Mouse (Mus musculus): ENCODE measurements at regions not wholly inside any gene's neighbourhood (a gene's known extent, or its start where the extent isn't known, plus 50 kb on each side); places are given as distances from the start of the nearest gene placed in this dataset.

DNA sequence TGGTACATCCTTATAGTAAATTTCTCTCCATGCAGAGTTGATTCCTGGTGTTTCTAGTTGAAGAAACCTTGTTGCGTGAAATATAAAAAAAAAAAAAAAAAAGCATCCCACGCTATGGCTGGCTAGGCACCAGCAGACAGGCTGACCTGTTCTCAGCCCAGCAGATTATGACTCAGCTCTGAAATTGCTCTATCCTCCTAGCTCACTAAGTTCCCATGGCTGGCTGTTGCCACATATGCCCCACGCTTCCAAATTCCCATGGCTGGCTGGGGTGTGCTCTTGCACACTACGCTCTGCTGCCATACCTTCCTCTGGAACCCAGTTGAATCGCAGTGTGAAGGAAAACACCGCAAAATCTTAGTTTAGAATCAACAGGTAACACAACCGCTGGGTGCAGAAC is 270.1 kb downstream of the Mid1ip1 start:
- H3K4me3 ChIP-seq (ENCODE audit: low read depth, low read length) = no peak overlapping the region
- no peaks in the 10 kb centered on the region for H3K36me3 ChIP-seq (replicated peaks; ENCODE audit: control insufficient read depth, insufficient read depth, low read depth, low read length)
- ATAC-seq (replicated peaks; ENCODE audit: insufficient number of reproducible peaks, low FRiP score, low TSS enrichment, low read depth) (no peak), DNase-seq (ENCODE audit: low spot score) (no peak)
- no peak overlapping the region for H3K4me2 ChIP-seq (ENCODE audit: low read depth, low read length)
- H3K27ac ChIP-seq (replicated peaks; ENCODE audit: low read depth, low read length) = no peak overlapping the region
- H3K9me3 ChIP-seq (replicated peaks; ENCODE audit: control insufficient read depth, low read length) = no peaks in the 10 kb centered on the region
- no peaks in the 10 kb centered on the region for H3K4me1 ChIP-seq (ENCODE audit: control insufficient read depth, insufficient read depth, low read length)
- no peak overlapping the region for H3K9ac ChIP-seq (replicated peaks; ENCODE audit: low read length)
- 90% methylated on average over 7 of the region's 7 CpGs for WGBS
- H3K27me3 ChIP-seq (ENCODE audit: control insufficient read depth, insufficient read depth, low read length) = no peaks in the 10 kb centered on the region

DNA sequence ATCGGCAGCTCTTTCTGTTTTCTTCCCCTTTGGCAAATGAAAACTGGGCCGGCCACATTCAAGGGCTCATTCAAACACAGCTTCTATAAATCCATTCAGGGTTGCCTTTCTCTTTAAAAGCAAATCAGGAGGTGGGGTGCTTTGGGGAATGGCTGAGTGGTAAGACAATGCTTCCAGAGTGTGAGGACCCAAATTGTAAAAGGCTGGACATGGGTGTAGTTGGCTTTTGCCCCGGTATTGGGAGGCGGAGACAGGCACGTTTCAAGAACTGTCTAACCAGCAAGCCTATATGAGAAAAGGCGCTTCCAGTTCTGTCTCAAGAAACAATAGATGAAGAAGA is 277.0 kb downstream of the Mid1ip1 start:
- 35% methylated on average over 6 of the region's 6 CpGs for WGBS
- Histone ChIP-seq H3K36me3 (replicated peaks; ENCODE audit: control insufficient read depth, insufficient read depth, low read depth, low read length) (no peaks in the 10 kb centered on the region), H3K27ac (replicated peaks; ENCODE audit: low read depth, low read length) (no peak overlapping the region), H3K4me3 (ENCODE audit: low read depth, low read length) (no peak overlapping the region), H3K4me2 (ENCODE audit: low read depth, low read length) (0 out of 2 replicates have a peak overlapping the region, but pooled peaks have one; percentile 23), H3K9me3 (replicated peaks; ENCODE audit: control insufficient read depth, low read length) (no peaks in the 10 kb centered on the region), H3K4me1 (ENCODE audit: control insufficient read depth, insufficient read depth, low read length) (no peaks in the 10 kb centered on the region), H3K9ac (replicated peaks; ENCODE audit: low read length) (no peak overlapping the region), H3K27me3 (ENCODE audit: control insufficient read depth, insufficient read depth, low read length) (no peaks in the 10 kb centered on the region; the same call in none of the 2 replicates)
- DNase-seq (ENCODE audit: low spot score) (peak; percentile 11), ATAC-seq (replicated peaks; ENCODE audit: insufficient number of reproducible peaks, low FRiP score, low TSS enrichment, low read depth) (no peak)

GRCm38 (mm10) chrX:10992211-10993004 is 277.6 kb downstream of the Mid1ip1 start:
- DNase-seq (ENCODE audit: low spot score) = peak; percentile 39
- no peaks in the 10 kb centered on the region; the same call in none of the 2 replicates for H3K27me3 ChIP-seq (ENCODE audit: control insufficient read depth, insufficient read depth, low read length)
- peak overlapping the region; percentile 6; the same call in 1 of the 2 replicates for H3K4me3 ChIP-seq (ENCODE audit: low read depth, low read length)
- H3K9me3 ChIP-seq (replicated peaks; ENCODE audit: control insufficient read depth, low read length) = no peaks in the 10 kb centered on the region
- ATAC-seq (replicated peaks; ENCODE audit: insufficient number of reproducible peaks, low FRiP score, low TSS enrichment, low read depth) = peak; percentile 74
- H3K4me1 ChIP-seq (ENCODE audit: control insufficient read depth, insufficient read depth, low read length) = no peaks in the 10 kb centered on the region
- no peaks in the 10 kb centered on the region for H3K36me3 ChIP-seq (replicated peaks; ENCODE audit: control insufficient read depth, insufficient read depth, low read depth, low read length)
- 17% methylated on average over 19 of the region's 19 CpGs for WGBS
- H3K9ac ChIP-seq (replicated peaks; ENCODE audit: low read length) = no peak overlapping the region; the same call in 1 of the 2 replicates
- H3K4me2 ChIP-seq (ENCODE audit: low read depth, low read length) = peak overlapping the region; percentile 23
- H3K27ac ChIP-seq (replicated peaks; ENCODE audit: low read depth, low read length) = 0 out of 2 replicates have a peak overlapping the region, but pooled peaks have one; percentile 20

DNA sequence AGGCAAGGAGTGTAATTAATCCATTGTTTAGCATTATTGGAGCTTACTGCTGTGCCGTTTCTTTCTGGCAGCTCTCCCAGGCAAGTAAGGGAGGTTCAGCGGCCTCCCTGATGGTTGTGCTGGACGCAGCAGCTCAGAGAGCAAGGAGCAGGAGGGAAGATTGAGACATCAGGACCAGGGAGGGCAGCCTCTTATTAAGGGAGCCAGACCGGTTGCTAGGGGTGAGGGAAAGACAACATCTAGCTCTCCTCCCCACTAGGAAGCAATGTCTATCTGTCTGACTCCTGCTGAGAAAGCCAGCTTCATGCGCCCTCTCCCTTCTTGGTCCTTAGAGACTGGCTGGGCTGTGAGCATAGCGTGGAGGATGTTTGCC is 278.2 kb downstream of the Mid1ip1 start:
- Histone ChIP-seq H3K9me3 (replicated peaks; ENCODE audit: control insufficient read depth, low read length) (no peaks in the 10 kb centered on the region), H3K4me2 (ENCODE audit: low read depth, low read length) (peak overlapping the region; percentile 23), H3K9ac (replicated peaks; ENCODE audit: low read length) (no peak overlapping the region), H3K27me3 (ENCODE audit: control insufficient read depth, insufficient read depth, low read length) (no peaks in the 10 kb centered on the region; the same call in none of the 2 replicates), H3K4me1 (ENCODE audit: control insufficient read depth, insufficient read depth, low read length) (no peaks in the 10 kb centered on the region), H3K27ac (replicated peaks; ENCODE audit: low read depth, low read length) (no peak overlapping the region), H3K36me3 (replicated peaks; ENCODE audit: control insufficient read depth, insufficient read depth, low read depth, low read length) (no peaks in the 10 kb centered on the region), H3K4me3 (ENCODE audit: low read depth, low read length) (no peak overlapping the region)
- peak; percentile 2 for DNase-seq (ENCODE audit: low spot score)
- 21% methylated on average over 6 of the region's 6 CpGs for WGBS
- no peak; the same call in 1 of the 2 replicates for ATAC-seq (replicated peaks; ENCODE audit: insufficient number of reproducible peaks, low FRiP score, low TSS enrichment, low read depth)

DNA sequence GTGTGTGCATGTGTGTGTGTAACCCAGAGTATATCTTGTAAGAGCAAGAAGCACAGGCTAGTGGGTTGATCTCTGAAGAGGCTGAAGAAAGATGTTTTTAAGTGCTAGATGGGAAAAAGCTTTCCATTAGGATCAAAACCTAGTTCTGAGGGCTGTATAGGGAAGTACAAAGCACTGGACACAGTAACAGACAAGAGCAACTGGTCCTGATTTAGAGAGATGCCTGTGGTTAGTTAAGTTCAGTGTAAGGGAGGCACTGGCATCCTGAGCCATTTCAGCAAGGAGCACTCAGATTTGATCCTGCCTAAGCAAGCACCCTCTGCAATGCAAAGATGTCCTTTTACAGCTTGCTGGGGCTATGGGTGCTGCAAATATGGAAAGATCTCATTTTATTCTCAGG is 280.1 kb downstream of the Mid1ip1 start:
- H3K4me2 ChIP-seq (ENCODE audit: low read depth, low read length) = no peak overlapping the region
- DNase-seq (ENCODE audit: low spot score) (no peak), ATAC-seq (replicated peaks; ENCODE audit: insufficient number of reproducible peaks, low FRiP score, low TSS enrichment, low read depth) (no peak)
- H3K9me3 ChIP-seq (replicated peaks; ENCODE audit: control insufficient read depth, low read length) = no peaks in the 10 kb centered on the region
- H3K9ac ChIP-seq (replicated peaks; ENCODE audit: low read length) = no peak overlapping the region
- H3K4me1 ChIP-seq (ENCODE audit: control insufficient read depth, insufficient read depth, low read length) = no peaks in the 10 kb centered on the region
- no peak overlapping the region for H3K4me3 ChIP-seq (ENCODE audit: low read depth, low read length)
- H3K27ac ChIP-seq (replicated peaks; ENCODE audit: low read depth, low read length) = no peak overlapping the region
- H3K27me3 ChIP-seq (ENCODE audit: control insufficient read depth, insufficient read depth, low read length) = no peaks in the 10 kb centered on the region; the same call in none of the 2 replicates
- no peaks in the 10 kb centered on the region for H3K36me3 ChIP-seq (replicated peaks; ENCODE audit: control insufficient read depth, insufficient read depth, low read depth, low read length)

DNA sequence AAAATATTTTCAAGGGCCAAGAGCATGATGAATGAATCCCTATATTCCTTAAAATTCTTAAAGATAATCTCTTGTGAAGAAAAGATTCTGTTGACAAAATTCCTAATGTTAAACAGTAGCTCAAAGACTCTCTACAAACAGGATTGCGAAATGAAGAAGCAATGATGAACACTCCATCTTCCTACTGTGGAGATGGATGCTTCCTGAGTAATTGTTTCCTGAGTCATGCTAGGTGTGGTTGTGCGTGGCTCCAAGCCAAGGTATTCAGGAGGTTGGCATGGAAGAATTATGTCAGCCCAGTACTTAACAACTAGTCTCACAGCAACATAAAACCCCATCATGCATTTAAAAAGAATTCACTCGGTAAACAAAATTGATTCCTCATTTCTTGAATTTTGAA is 286.4 kb downstream of the Mid1ip1 start:
- no peak overlapping the region for H3K4me2 ChIP-seq (ENCODE audit: low read depth, low read length)
- H3K27me3 ChIP-seq (ENCODE audit: control insufficient read depth, insufficient read depth, low read length) = no peaks in the 10 kb centered on the region
- H3K9ac ChIP-seq (replicated peaks; ENCODE audit: low read length) = no peak overlapping the region
- DNase-seq (ENCODE audit: low spot score) = no peak
- no peak overlapping the region for H3K4me3 ChIP-seq (ENCODE audit: low read depth, low read length)
- no peaks in the 10 kb centered on the region for H3K4me1 ChIP-seq (ENCODE audit: control insufficient read depth, insufficient read depth, low read length)
- no peaks in the 10 kb centered on the region for H3K36me3 ChIP-seq (replicated peaks; ENCODE audit: control insufficient read depth, insufficient read depth, low read depth, low read length)
- H3K27ac ChIP-seq (replicated peaks; ENCODE audit: low read depth, low read length) = no peak overlapping the region
- H3K9me3 ChIP-seq (replicated peaks; ENCODE audit: control insufficient read depth, low read length) = no peaks in the 10 kb centered on the region
- no peak for ATAC-seq (replicated peaks; ENCODE audit: insufficient number of reproducible peaks, low FRiP score, low TSS enrichment, low read depth)
- 91% methylated on average over 3 of the region's 3 CpGs for WGBS

DNA sequence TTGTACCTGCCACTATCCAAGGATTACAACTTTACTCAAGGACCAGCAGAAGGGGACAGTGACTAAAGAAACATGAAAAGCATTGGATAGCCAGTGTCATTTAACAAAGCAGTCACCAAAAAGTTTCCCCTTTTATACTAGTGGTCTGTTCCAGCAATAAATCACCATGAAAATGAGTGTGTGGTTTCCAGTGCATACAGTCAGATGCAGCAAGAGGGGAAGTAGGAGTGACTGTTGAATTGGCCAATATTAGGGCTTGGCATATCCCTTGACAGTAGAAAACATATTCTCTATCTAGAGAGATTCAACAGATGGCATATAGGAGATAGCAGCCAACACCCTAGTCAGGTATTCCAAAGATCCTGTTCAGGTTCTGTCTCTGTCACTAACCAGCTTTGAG is 259.8 kb upstream of the H2al1a start:
- no peaks in the 10 kb centered on the region for H3K9me3 ChIP-seq (replicated peaks; ENCODE audit: control insufficient read depth, low read length)
- no peak overlapping the region for H3K4me2 ChIP-seq (ENCODE audit: low read depth, low read length)
- DNase-seq (ENCODE audit: low spot score) (no peak), ATAC-seq (replicated peaks; ENCODE audit: insufficient number of reproducible peaks, low FRiP score, low TSS enrichment, low read depth) (no peak)
- H3K27me3 ChIP-seq (ENCODE audit: control insufficient read depth, insufficient read depth, low read length) = no peaks in the 10 kb centered on the region
- H3K9ac ChIP-seq (replicated peaks; ENCODE audit: low read length) = no peak overlapping the region
- H3K4me3 ChIP-seq (ENCODE audit: low read depth, low read length) = no peak overlapping the region
- H3K27ac ChIP-seq (replicated peaks; ENCODE audit: low read depth, low read length) = no peak overlapping the region
- no peaks in the 10 kb centered on the region for H3K4me1 ChIP-seq (ENCODE audit: control insufficient read depth, insufficient read depth, low read length)
- H3K36me3 ChIP-seq (replicated peaks; ENCODE audit: control insufficient read depth, insufficient read depth, low read depth, low read length) = no peaks in the 10 kb centered on the region

- ATAC-seq (replicated peaks; ENCODE audit: insufficient number of reproducible peaks, low FRiP score, low TSS enrichment, low read depth) = no peak
- no peak for DNase-seq (ENCODE audit: low spot score)
- H3K27me3 ChIP-seq (ENCODE audit: control insufficient read depth, insufficient read depth, low read length) = no peaks in the 10 kb centered on the region
- H3K9me3 ChIP-seq (replicated peaks; ENCODE audit: control insufficient read depth, low read length) = no peaks in the 10 kb centered on the region
- H3K4me1 ChIP-seq (ENCODE audit: control insufficient read depth, insufficient read depth, low read length) = no peaks in the 10 kb centered on the region
- no peaks in the 10 kb centered on the region for H3K36me3 ChIP-seq (replicated peaks; ENCODE audit: control insufficient read depth, insufficient read depth, low read depth, low read length)
- H3K4me2 ChIP-seq (ENCODE audit: low read depth, low read length) = no peak overlapping the region
- no peak overlapping the region for H3K9ac ChIP-seq (replicated peaks; ENCODE audit: low read length)
- WGBS = 89% methylated on average over 3 of the region's 3 CpGs
- no peak overlapping the region for H3K4me3 ChIP-seq (ENCODE audit: low read depth, low read length)
- no peak overlapping the region for H3K27ac ChIP-seq (replicated peaks; ENCODE audit: low read depth, low read length)
Observed at GRCm38 (mm10) chrX:11046769-11047168, 252.3 kb upstream of the H2al1a start.

Measured in embryonic facial prominence, embryonic 11.5 days (tissue).